Mouse (Mus musculus): ENCODE measurements at regions not wholly inside any gene's neighbourhood (a gene's known extent, or its start where the extent isn't known, plus 50 kb on each side); places are given as distances from the start of the nearest gene placed in this dataset.

DNA sequence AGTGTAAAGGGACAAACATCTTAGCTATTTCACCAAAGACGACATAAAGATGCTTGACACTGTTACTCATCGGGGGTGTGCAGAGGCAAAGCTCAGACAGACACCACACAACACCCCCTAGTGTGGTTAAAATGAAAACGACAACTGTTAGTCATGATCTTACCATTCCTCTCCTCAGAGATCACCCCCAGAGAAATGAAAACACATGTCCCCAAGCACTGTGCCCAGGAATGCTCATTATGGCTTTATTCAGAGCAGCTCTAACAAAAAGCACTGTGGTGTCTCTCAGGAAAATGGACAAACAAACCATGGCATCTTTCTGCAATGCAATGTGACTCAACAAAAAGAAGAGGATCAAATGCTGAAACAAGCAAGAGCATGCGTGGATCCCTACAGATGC, 229.5 kb upstream of the Thbs1 start:
- no peak for ATAC-seq (ENCODE audit: insufficient number of reproducible peaks, low FRiP score, low TSS enrichment)

DNA sequence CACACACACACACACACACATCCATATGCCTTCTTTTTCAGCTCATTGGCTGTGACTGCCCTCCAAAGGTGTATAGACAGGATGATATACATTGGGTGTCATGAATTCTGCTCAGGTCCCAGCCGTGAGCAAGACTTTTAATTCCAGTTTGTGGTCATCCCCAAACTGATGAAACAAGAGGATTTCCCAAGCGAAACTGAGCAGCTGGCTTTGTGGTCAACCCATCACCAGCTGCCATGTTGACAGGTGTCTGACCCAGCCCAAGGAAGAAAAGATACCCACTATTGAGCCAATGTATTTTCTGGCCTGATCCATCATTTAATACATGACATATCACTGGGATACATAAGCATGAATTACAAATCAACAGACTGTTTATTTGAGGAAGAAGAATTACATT, 228.8 kb upstream of the Thbs1 start:
- ATAC-seq (ENCODE audit: insufficient number of reproducible peaks, low FRiP score, low TSS enrichment): no peak

- no peak for ATAC-seq (ENCODE audit: insufficient number of reproducible peaks, low FRiP score, low TSS enrichment)
Measured at GRCm38 (mm10) chr2:117886516-117886915, 225.2 kb upstream of the Thbs1 start.

- no peak for ATAC-seq (ENCODE audit: insufficient number of reproducible peaks, low FRiP score, low TSS enrichment)
Measured at GRCm38 (mm10) chr2:117901311-117901710, 210.4 kb upstream of the Thbs1 start.

DNA sequence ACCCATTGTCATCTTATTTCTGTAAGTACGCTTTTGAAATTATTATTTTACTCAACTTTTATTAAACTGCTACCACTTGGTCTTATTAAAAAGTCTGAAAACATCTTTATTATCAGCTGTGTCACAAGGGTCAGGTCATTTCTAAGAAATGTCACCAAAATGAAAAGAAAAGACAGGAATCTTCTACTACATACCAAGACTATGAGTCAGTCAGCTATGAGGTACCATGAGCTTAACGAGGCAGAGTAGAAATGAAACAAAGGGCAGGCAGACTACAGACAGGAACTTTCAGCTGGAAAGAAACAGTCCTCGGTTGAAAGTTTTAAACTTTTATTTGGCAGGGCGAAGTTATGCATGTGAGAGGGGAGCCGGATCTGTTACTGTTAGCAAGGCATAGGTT, 208.8 kb upstream of the Thbs1 start:
- no peak for ATAC-seq (ENCODE audit: insufficient number of reproducible peaks, low FRiP score, low TSS enrichment)

DNA sequence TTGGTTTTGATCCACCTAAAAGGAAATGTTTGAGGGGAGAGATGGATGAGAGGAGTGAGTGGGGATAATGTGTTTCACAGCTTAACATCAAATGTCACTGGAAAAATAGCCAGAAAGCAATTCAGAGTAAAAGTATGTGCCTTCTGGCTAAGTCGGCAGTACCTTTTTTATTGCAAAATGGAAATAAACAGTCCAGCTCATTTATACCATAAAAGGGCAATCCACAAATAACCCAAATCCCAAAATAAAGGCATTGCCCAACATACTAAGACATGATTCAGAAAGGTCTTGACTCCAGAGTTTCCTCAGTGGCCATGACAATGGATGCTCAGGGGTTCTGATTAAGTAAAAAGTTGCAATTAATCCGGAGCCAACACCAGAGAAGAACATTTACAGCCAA, 208.0 kb upstream of the Thbs1 start:
- no peak for ATAC-seq (ENCODE audit: insufficient number of reproducible peaks, low FRiP score, low TSS enrichment)

DNA sequence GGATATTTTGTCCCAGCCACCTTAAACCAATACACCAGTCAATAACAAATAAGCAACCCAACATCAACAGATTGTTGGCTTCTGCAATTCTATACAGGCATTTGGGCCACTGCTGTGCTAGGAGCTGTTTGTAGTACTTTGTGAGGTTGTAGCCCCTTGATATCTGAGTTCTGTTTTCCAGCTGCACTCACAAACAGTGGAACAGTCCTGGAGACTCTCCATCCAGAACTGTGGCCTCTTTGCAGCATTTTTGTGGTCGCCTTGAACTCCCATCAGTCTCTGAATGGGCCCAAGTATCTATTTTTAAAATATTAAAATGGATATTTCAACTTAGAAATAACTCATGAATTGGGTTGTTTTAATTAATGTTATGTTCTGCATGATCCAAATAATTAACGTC, 205.2 kb upstream of the Thbs1 start:
- no peak for ATAC-seq (ENCODE audit: insufficient number of reproducible peaks, low FRiP score, low TSS enrichment)

DNA sequence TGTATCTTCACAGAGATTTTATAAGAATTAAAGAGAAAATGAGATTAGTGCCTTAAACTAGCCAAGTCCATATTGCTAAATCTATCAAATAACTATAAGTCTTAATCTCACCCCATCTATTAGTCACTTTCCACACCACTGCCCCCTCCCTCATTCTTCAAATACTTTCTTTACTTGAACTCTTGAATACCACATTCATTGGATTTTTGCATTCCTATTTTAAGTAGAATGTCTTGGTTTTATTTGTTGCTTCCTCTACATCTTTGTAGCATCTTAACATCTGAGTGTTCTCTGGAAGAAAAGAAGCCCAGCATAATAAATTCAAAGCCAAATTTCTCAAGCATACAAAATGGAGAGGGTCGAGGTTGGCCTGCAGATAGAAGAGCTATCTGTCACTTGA, 200.9 kb upstream of the Thbs1 start:
- no peak for ATAC-seq (ENCODE audit: insufficient number of reproducible peaks, low FRiP score, low TSS enrichment)

DNA sequence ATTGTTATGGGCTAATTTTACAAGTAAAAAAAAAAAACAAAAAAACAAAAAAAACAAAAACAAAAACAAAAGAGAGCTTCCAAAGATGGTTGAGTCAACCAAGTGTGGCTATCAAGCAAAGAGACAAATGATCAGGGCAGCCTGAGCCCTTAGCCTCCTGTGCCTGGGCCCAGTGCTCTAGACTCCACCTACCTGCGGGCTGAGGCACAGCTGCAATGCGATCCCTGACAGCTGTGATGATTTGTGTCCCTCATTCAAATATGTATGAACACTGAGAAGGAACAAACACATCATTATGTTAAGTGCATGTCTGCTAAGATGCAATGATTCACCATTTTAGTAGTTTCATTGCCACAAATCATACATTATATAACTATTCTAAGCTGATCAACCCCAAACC, 199.0 kb upstream of the Thbs1 start:
- no peak for ATAC-seq (ENCODE audit: insufficient number of reproducible peaks, low FRiP score, low TSS enrichment)

DNA sequence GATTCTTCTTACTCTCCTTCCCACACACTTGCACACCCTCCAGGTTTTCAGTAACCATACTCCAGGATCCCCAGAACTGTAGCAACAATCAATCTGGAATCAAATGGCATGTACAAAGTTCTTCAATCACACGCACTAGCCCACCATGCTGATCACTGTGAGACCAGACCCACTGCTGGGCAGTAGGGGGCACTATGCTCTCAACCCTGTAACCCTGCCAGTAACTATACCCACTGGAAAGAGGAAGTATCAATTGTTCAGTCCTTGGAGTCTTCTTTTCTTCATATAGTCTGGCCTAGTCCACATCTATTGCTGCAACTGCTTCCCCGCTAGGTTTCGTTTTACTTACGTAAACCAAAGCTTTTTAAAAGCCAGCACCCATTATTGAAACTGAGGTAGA, 197.8 kb upstream of the Thbs1 start:
- no peak for ATAC-seq (ENCODE audit: insufficient number of reproducible peaks, low FRiP score, low TSS enrichment)

DNA sequence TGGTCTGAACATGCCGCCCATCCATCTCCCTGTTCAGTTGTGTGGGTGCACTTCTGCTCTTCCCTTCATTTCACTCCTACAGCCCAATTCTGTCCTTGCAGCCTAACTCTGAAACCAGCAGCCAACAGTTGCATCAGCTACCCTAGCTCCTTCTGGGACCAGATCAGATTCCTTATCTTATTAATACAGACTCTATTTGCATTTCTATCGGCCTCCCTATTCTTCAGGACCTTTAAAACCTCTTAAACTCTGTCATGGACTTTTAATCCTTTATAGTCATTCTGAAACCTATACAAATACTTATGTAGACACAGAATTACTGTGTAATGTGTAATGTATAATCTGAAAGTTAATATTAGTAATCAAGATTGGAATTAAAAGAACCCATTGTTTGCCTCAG, 195.9 kb upstream of the Thbs1 start:
- ATAC-seq (ENCODE audit: insufficient number of reproducible peaks, low FRiP score, low TSS enrichment): no peak

- ATAC-seq (ENCODE audit: insufficient number of reproducible peaks, low FRiP score, low TSS enrichment): no peak
Measured at GRCm38 (mm10) chr2:117917181-117917580, 194.5 kb upstream of the Thbs1 start.

- ATAC-seq (ENCODE audit: insufficient number of reproducible peaks, low FRiP score, low TSS enrichment): no peak
Measured at GRCm38 (mm10) chr2:117924877-117925276, 186.8 kb upstream of the Thbs1 start.

DNA sequence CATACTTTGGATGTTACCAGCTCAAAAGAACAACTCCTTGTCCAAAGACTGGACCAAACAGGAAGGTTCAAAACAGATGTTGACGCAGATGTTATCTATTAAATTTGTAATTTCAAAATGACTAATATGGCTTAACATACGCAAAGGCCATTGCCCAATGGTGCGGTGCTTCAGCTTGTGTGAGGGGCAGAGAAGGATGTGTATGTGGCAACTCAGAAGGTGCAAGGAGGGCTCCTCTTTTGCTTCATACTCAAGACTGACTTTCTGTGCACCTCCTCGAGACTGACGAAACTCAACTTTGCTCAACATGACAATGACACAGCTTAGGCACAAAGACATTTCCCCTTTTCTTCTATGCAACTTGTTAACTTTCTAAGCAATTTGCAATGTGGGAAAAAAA, 186.3 kb upstream of the Thbs1 start:
- ATAC-seq (ENCODE audit: insufficient number of reproducible peaks, low FRiP score, low TSS enrichment): no peak

DNA sequence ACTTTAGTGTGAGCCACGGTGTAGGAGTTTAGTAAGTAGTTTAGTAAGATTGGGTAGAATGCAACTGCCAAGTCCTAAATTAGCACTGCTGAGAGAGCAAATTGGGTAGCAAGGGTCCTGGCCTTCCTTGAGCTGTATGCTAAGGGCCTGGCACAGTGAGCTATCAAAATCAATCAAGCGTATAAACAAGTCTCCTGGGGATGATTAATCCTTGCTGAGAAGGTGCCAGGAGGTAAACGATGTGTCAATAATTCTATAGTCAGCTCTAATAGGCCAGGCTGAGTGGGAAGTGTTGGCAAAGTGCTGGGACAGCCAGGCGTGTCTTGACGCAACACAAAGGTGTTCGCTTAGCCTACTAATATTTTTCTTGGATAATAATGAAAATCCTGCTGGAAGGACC, 183.6 kb upstream of the Thbs1 start:
- no peak for ATAC-seq (ENCODE audit: insufficient number of reproducible peaks, low FRiP score, low TSS enrichment)

DNA sequence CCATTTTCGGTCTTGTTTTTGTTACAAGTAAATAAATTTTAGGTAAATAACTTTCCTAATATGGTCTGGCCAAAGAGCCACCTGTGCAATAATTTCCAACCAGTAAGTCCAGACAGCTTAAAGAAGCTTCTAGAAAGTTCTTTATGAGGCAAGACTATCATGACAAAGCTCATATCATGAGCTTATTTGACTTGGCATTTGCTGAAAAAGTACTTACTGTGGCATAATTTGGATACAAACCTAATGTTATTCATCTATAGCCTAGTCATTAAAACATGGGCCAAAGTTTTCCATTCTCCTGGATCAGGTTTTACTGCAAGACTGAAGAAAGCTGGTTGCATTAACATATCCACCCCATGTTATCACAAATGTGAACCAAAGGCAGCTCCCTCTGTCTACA, 182.1 kb upstream of the Thbs1 start:
- ATAC-seq (ENCODE audit: insufficient number of reproducible peaks, low FRiP score, low TSS enrichment): no peak

DNA sequence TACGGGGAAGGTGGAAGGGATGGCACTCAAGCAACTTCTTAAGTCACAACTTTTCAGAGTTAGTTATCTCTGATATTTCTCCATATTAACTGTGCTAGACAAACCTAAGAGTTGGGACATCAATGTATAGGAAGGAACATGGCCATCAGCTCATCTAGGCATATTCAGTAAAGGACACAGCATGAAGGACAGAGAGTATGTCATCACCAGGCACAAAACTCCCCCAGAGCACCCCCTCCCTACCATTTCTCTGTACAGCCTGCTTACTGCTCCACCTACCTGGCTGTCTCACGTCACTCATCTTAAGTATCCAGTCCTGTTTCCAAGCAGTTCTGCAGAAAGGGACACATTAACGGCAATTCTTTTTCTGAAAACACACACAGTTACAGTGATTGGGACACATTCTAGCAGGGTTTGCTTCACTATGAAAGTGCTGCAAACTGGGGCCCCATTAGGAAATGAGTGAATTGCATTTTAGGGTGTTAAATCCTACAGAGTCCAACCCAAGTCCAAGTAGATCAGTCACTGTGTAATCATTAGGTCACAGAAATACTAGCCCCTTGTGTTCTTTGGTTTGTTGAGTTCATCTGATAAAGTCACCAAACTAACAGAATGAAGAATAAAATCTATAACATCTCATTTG, 180.7 kb upstream of the Thbs1 start:
- no peak for ATAC-seq (ENCODE audit: insufficient number of reproducible peaks, low FRiP score, low TSS enrichment)

DNA sequence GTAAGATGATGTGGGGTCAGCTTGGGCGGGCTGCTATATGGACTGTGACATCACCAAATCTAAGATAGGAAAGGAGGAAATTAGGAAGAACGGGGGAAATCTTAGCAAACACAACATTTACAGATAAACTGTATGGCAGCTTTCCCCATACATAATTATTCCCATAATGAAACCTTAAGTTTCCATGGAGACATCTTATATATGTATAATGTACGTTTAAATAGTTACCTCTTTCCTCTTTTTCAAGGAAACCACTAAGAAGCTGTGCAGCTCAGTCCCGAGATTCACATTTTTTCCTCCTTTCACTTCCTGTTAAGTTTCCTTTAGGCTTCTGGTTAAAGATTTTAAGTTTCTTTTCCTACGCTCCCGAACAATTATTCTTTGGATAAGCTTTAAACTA, 175.1 kb upstream of the Thbs1 start:
- no peak for ATAC-seq (ENCODE audit: insufficient number of reproducible peaks, low FRiP score, low TSS enrichment)

GRCm38 (mm10) chr2:117938283-117939049, 173.2 kb upstream of the Thbs1 start:
- ATAC-seq (ENCODE audit: insufficient number of reproducible peaks, low FRiP score, low TSS enrichment): no peak

- no peak for ATAC-seq (ENCODE audit: insufficient number of reproducible peaks, low FRiP score, low TSS enrichment)
Measured at GRCm38 (mm10) chr2:117941517-117942096, 170.1 kb upstream of the Thbs1 start.

GRCm38 (mm10) chr2:117943666-117944065, 168.0 kb upstream of the Thbs1 start:
- peak; percentile 52; the same call in 1 of the 2 replicates for ATAC-seq (ENCODE audit: insufficient number of reproducible peaks, low FRiP score, low TSS enrichment)

- no peak for ATAC-seq (ENCODE audit: insufficient number of reproducible peaks, low FRiP score, low TSS enrichment)
Measured at GRCm38 (mm10) chr2:117944325-117944724, 167.4 kb upstream of the Thbs1 start.
